Mouse (Mus musculus) neural tube, embryonic 12.5 days (tissue): ENCODE measurements at regions not wholly inside any gene's neighbourhood (a gene's known extent, or its start where the extent isn't known, plus 50 kb on each side); places are given as distances from the start of the nearest gene placed in this dataset.

ENCODE experiments used
- ATAC-seq: fragments of 200-750 bp; cut with Nextera tagmentation; 2 replicates; pipeline ENCODE4 v1.8.0; 2017; ENCODE audit warnings: low read depth, mild to moderate bottlenecking, moderate TSS enrichment, moderate library complexity; ENCODE audit not compliant: low FRiP score
- H3K27ac ChIP-seq: fragments of 300-500 bp; sonication (generic); 2 replicates; pipeline ENCODE4 v1.5.1; 2016
- H3K27me3 ChIP-seq: fragments of 300-500 bp; sonication (generic); replicated peaks from 2 replicates; pipeline ENCODE4 v1.6.1; 2016; ENCODE audit warnings: mild to moderate bottlenecking
- H3K36me3 ChIP-seq: fragments of 300-500 bp; sonication (generic); 2 replicates; pipeline ENCODE4 v1.6.1; 2016; ENCODE audit warnings: mild to moderate bottlenecking
- H3K4me1 ChIP-seq: fragments of 300-500 bp; sonication (generic); 2 replicates; pipeline ENCODE4 v1.6.1; 2016
- H3K4me2 ChIP-seq: fragments of 300-500 bp; sonication (generic); replicated peaks from 2 replicates; pipeline ENCODE4 v1.6.1; 2016; ENCODE audit warnings: mild to moderate bottlenecking
- H3K4me3 ChIP-seq: fragments of 300-500 bp; sonication (generic); 2 replicates; pipeline ENCODE4 v1.5.1; 2016
- H3K9ac ChIP-seq: fragments of 300-500 bp; sonication (generic); 2 replicates; pipeline ENCODE4 v1.6.1; 2016; ENCODE audit warnings: mild to moderate bottlenecking
- H3K9me3 ChIP-seq: fragments of 300-500 bp; sonication (generic); 2 replicates; pipeline ENCODE4 v1.6.1; 2016; ENCODE audit warnings: mild to moderate bottlenecking
- WGBS: fragments of 180-500 bp; shearing (Covaris S2); methylation state at CpG from one replicate; pipeline ENCODE4 v1.1.7; 2016; 5-methylcytosine and 5-hydroxymethylcytosine counted together

DNA sequence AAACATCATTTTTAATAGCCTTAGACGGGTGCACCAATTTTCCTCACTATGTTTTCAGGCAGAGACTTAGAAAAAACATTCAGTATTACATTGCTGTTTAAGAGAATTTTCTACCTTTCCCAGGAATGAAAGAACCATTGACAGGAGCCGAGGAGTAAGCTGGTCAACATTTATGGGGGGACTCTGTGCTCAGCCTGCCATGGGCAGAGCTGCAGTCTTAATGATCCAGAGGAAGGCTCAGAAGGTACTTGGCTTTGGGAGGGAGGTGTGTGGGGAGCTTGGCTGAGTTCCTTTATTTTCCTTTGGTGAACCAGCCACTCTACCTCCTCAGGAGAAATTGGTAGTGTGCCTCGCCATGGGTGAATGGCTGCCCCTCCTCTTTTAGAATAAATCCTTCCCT lies 333.1 kb upstream of the Pou3f3 start:
- H3K4me2 ChIP-seq = no peak overlapping the region

DNA sequence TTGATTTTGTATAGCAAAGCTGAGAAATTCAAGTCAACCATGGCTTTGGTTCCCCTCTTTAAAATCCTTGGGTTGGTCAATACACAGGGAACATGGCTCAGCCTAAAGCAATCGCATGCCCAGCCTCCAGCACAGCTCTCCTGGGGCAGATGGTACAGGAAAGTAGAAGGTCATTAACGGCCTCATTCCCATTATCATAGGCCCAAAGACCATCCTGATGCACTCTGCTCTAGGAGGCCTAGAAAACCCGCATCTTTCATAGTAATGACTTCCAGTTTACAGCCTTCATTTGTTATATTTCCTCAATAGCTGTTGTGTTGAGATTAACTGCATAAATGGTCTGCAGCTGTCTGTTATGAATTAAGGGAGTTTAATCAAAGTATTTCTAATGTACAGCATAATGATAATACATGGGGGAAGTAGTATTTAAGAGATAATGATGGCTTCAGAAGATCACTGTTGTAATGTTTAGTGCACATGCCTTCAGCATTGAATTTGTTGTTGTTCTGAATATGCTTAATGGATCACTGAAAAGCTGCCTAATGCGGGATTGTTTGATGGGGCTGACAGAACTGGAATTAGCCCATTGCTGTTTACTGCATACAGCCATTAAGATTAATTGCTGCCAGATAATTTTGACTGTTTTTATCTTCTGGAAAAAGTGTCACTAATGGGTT lies 329.8 kb upstream of the Pou3f3 start:
- Histone ChIP-seq H3K9ac (no peak overlapping the region), H3K4me2 (no peak overlapping the region), H3K4me1 (no peaks in the 10 kb centered on the region), H3K36me3 (no peaks in the 10 kb centered on the region), H3K27me3 (no peaks in the 10 kb centered on the region), H3K27ac (no peak overlapping the region), H3K4me3 (no peak overlapping the region), H3K9me3 (no peaks in the 10 kb centered on the region)
- WGBS = 66% methylated on average over 4 of the region's 4 CpGs
- no peak for ATAC-seq

More for the DNA sequence above, 333.1 kb upstream of the Pou3f3 start:
- H3K27me3 ChIP-seq = no peaks in the 10 kb centered on the region
- no peaks in the 10 kb centered on the region for H3K36me3 ChIP-seq
- no peak for ATAC-seq
- no peaks in the 10 kb centered on the region for H3K4me1 ChIP-seq
- no peak overlapping the region for H3K4me3 ChIP-seq
- no peak overlapping the region for H3K27ac ChIP-seq
- H3K9me3 ChIP-seq = no peaks in the 10 kb centered on the region
- H3K9ac ChIP-seq = no peak overlapping the region
- WGBS = 87% methylated on average over 3 of the region's 3 CpGs

DNA sequence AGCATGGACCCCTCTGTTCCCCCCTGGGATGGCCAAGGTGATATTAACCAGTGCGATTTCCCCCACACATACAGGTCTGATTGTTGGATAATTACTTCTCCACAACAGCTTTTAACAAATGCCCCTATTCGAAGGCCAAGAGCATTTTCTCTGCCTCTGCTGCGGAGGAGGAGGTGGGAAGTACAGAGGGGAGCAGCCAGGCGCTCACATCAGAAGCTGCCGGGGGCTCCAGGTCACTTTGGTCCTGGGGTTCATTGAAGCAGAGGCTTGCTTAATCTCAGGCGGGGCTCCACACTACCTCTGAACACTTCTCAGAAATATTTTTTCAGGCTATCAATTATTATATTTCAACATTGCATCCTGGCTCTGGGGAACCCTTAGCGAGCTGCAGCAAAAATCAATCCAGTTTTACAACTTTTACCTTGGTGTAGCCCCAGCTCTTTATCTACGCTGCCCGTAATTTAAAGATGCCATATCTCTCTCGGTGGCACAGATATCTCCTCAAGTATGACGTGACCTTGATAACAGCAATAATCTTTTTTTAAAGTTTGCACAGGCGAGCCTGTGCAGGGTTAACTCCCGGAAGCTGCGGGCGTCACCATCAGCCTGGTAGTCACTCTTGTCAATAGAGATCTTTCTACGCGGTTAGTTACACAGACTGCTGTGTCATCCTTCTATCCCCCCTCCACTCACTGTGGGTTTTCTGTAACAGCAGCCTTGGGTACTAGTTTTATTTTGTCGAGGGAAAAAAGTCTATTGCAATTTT lies 307.5 kb upstream of the Pou3f3 start:
- Histone ChIP-seq H3K9ac (no peak overlapping the region), H3K27me3 (no peaks in the 10 kb centered on the region), H3K9me3 (no peaks in the 10 kb centered on the region), H3K4me2 (no peak overlapping the region), H3K27ac (no peak overlapping the region), H3K36me3 (no peaks in the 10 kb centered on the region), H3K4me1 (peaks cover 9% of the 10 kb centered on the region), H3K4me3 (no peak overlapping the region)
- no peak for ATAC-seq
- WGBS = 62% methylated on average over 18 of the region's 18 CpGs

DNA sequence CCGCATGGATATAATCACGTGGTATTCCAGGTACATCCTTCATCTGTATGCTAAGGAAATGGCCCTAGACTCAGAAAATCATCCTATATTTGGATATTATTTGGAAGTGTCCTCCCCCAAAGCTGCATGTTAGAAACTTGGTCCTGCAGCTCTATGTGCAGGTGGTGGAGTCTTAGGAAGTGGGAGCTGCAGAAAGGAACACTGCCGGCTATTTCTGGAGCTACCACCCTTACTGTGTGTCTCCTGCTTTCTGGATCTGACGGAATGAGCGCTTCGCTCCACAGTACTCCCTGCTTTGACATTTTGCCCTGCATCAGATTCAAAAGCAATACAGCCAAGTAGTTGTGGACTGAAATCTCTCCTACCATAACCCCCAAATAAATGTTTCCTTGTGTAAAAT lies 306.8 kb upstream of the Pou3f3 start:
- Histone ChIP-seq H3K4me2 (no peak overlapping the region), H3K36me3 (no peaks in the 10 kb centered on the region), H3K9me3 (no peaks in the 10 kb centered on the region), H3K4me1 (peaks cover 9% of the 10 kb centered on the region), H3K9ac (no peak overlapping the region), H3K27me3 (no peaks in the 10 kb centered on the region), H3K4me3 (no peak overlapping the region), H3K27ac (no peak overlapping the region)
- WGBS = 94% methylated on average over 6 of the region's 6 CpGs
- no peak for ATAC-seq

DNA sequence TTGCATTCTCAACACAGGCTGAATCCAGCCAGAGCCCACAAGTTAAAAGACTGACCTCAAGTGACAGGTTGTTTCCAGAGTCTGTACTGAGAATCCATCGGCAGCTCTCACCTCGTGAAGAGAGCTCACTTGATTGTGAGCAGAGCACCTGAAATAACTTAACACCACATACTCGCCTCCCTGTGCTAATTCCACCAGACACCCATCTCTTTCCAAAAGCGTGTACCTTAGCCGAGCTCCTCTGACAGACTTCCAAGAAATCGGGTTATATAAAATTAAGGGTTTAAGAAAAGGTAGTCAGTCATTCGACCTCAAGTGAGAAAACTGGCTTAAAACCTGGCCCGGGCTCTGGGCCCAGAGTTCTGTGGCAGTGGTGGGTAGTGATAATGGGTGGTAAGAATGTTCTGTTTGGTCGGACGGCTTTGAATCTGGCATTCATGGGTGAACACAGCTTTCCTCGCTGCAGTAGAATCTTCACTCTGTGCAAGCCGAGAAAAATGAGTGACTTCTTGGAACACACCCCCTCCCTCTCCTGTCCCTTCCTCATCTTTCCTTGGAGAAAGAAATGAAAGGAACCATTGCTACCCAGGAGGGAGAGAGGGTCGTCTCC lies 299.8 kb upstream of the Pou3f3 start:
- H3K9ac ChIP-seq = no peak overlapping the region
- no peak overlapping the region for H3K27ac ChIP-seq
- 87% methylated on average over 13 of the region's 13 CpGs for WGBS
- H3K4me2 ChIP-seq = no peak overlapping the region
- no peak overlapping the region for H3K4me3 ChIP-seq
- H3K36me3 ChIP-seq = no peaks in the 10 kb centered on the region
- no peaks in the 10 kb centered on the region for H3K27me3 ChIP-seq
- no peak for ATAC-seq
- peaks cover 5% of the 10 kb centered on the region for H3K4me1 ChIP-seq
- H3K9me3 ChIP-seq = no peaks in the 10 kb centered on the region

DNA sequence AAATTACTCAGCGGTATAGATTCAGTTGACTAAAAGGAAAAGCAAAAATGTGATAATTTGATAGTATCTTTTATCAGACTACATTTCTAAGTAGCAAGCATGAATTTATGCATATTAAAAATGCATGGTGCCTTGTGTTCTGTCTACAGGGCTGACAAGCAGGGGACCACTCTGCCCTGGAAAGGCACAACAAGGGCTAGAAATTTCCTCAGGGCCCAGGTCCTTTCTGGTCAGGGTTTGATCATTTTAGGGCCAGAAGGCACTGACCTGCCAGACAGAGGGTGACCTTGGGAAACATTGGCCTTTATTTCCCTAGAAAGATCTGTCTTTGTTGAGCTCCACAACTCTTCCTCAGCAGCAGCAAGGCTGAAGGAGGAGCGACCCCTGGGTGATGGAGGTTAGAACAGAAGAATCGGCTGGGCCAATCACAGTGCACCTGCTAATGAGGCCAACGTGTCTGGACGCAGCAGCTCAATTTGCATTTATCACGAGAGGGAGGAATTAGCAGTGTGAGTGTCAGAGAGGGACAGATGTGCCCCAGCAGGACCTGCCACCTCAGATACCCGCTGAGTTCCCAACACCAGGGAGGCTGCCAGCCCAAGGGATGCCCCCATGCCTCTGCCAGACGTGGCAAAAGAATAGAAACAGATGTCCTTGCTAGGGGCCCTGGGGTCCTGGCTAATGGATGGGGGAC lies 297.0 kb upstream of the Pou3f3 start:
- no peaks in the 10 kb centered on the region for H3K36me3 ChIP-seq
- WGBS = 27% methylated on average over 8 of the region's 8 CpGs
- no peaks in the 10 kb centered on the region for H3K9me3 ChIP-seq
- peak; percentile 53 for ATAC-seq
- H3K9ac ChIP-seq = no peak overlapping the region
- no peaks in the 10 kb centered on the region for H3K27me3 ChIP-seq
- H3K4me2 ChIP-seq = no peak overlapping the region
- peaks cover 5% of the 10 kb centered on the region for H3K4me1 ChIP-seq
- H3K27ac ChIP-seq = no peak overlapping the region
- H3K4me3 ChIP-seq = no peak overlapping the region

DNA sequence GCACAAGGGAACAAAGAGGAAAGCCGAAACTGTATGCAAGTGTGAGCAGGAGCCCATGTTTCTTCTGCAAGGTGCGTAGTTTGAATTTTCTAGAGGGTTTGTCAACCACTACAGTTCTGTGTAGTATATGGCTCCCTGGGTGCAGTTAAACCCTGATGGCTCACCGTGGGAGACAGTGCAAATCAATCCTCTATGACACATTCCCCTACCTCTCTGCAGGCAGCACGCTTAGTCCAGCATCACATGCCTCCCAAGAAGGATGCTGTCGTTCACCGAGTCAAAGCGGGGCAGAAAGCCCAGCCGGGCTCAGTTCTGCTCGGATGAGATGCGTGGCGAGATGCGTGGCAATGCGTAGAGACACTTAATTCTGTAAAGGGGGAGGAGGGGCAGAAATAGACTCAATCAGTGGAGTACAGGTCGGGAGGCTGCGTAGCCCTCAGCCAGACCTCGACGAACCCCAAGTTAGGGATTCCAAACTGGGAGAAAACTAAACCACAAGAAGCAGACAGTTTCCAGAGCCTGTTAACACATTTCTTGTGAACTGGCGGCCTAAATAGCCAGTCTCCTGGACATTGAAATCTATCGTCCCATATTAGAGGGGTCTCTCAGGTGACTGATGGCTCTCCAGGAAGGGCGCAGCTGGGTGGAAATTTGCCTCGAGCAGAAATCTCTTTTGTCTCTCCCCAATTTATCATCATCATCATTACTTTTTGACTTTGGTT lies 279.6 kb upstream of the Pou3f3 start:
- peak; percentile 67 for ATAC-seq
- Histone ChIP-seq H3K4me3 (no peak overlapping the region), H3K4me1 (peaks cover 15% of the 10 kb centered on the region; the same call in 1 of the 2 replicates), H3K27me3 (no peaks in the 10 kb centered on the region), H3K9ac (no peak overlapping the region), H3K4me2 (peak overlapping the region; percentile 27), H3K27ac (no peak overlapping the region), H3K36me3 (no peaks in the 10 kb centered on the region), H3K9me3 (no peaks in the 10 kb centered on the region)
- WGBS = 51% methylated on average over 21 of the region's 21 CpGs

DNA sequence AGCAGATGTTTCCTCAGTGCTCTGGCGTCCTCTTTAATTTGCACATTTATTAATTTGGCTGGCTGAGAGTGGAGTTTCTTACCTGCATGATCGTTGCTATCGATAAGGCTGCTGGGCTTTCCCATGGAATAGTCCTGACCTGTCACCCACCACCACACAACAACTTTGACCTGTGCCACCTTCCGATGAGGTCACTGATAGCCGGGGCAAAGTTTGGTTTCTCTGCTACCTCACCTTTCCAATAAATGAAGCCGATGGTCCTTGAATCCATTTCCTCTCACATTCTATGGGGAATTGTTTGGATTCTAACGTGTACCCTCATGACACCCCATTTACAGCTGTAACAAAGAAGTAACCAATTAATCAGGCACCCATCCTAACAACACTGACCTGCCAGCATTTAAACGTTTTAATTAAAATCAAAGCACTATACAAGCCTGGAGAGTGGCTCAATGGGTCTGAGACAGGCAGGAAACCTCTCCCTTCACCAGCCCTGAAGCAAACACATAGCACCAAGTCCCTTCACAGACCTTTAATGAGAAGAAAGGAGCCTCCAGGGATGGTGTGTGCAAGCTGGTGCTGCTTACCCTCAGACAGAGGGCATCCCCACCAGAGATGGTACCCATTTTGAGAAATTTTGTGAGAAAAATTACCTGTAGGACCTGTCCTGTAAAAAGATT lies 278.9 kb upstream of the Pou3f3 start:
- H3K4me3 ChIP-seq = no peak overlapping the region
- no peaks in the 10 kb centered on the region for H3K36me3 ChIP-seq
- no peaks in the 10 kb centered on the region for H3K27me3 ChIP-seq
- H3K27ac ChIP-seq = no peak overlapping the region
- peaks cover 15% of the 10 kb centered on the region; the same call in 1 of the 2 replicates for H3K4me1 ChIP-seq
- peak; percentile 69; the same call in 1 of the 2 replicates for ATAC-seq
- H3K9me3 ChIP-seq = no peaks in the 10 kb centered on the region
- no peak overlapping the region for H3K9ac ChIP-seq
- 56% methylated on average over 8 of the region's 8 CpGs for WGBS
- peak overlapping the region; percentile 27 for H3K4me2 ChIP-seq

DNA sequence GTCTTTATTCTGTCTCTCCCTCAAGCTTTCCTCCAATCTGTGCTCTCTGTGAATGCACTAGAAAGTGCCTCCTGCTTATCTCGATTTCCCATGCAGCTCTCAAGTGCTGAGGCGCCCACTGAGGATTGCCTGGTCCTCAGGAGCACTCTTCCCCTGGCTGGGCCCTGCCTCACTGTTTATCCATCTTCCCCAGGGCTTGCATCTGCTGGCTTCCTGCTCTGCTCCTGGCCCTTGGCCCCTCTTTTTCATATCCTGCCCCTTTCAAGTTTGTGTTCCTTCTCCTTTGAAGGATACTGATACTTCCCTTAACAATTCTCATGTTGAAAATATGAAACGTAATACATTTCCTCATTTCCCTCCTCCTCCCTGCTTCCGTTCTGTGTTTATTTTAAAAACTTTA lies 277.8 kb upstream of the Pou3f3 start:
- ATAC-seq = no peak
- H3K36me3 ChIP-seq = no peaks in the 10 kb centered on the region
- H3K27me3 ChIP-seq = no peaks in the 10 kb centered on the region
- peaks cover 15% of the 10 kb centered on the region; the same call in 1 of the 2 replicates for H3K4me1 ChIP-seq
- no peak overlapping the region for H3K4me3 ChIP-seq
- H3K27ac ChIP-seq = no peak overlapping the region
- no peak overlapping the region for H3K9ac ChIP-seq
- no peak overlapping the region for H3K4me2 ChIP-seq
- 56% methylated on average over 4 of the region's 4 CpGs for WGBS
- H3K9me3 ChIP-seq = no peaks in the 10 kb centered on the region

DNA sequence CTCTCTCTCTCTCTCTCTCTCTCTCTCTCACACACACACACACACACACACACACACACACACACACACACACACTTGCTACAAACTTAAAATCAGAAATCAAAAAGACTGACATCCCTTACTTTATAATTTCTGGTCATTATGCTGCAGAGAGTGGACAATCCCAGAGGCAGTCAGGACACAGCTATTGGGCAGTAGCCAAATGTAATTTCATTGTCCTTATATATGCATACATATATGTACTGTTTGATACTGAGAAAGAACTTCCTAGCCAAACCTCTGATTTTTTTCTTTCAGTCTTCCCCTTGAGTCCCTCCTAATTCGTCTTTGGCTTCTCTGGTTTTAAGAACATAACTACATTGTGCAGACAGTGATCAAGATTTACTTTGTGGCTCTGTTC lies 277.3 kb upstream of the Pou3f3 start:
- no peak overlapping the region for H3K4me3 ChIP-seq
- no peaks in the 10 kb centered on the region for H3K9me3 ChIP-seq
- no peak overlapping the region for H3K27ac ChIP-seq
- WGBS = 78% methylated on average over 1 of the region's 1 CpGs
- no peaks in the 10 kb centered on the region for H3K27me3 ChIP-seq
- H3K4me2 ChIP-seq = no peak overlapping the region
- no peaks in the 10 kb centered on the region for H3K36me3 ChIP-seq
- H3K9ac ChIP-seq = no peak overlapping the region
- ATAC-seq = no peak
- peaks cover 15% of the 10 kb centered on the region; the same call in 1 of the 2 replicates for H3K4me1 ChIP-seq

DNA sequence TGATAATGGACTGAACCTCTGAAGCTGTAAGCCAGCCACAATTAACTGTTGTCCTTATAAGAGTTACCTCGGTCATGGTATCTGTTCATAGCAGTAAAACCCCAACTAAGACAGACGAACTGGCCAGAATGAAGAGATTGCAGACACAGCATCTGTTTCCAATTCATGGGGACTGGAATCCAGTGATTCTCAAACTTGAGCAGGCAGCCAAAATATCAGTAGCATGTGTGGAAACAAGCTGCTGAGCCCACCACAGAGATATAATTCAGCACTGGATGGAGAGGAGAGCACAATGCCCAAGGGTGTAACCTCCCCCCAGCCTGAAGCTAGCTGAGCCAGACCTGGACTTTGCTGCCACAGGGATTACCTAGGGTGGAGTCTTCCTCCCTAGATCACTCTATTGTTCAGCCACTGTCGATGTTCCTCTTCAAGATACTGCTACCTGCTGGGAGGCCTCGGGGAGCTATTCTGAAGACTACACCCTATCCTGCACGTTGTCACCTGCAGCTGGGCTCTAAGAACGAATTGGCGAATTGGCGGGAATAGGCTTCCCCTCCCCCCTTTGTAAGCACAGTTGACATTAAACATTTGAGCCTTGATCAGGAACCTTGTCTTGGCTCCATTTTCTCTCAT lies 259.1 kb upstream of the Pou3f3 start:
- Histone ChIP-seq H3K27me3 (no peaks in the 10 kb centered on the region), H3K4me1 (no peaks in the 10 kb centered on the region), H3K9me3 (no peaks in the 10 kb centered on the region), H3K9ac (no peak overlapping the region), H3K4me2 (no peak overlapping the region), H3K27ac (no peak overlapping the region), H3K4me3 (no peak overlapping the region), H3K36me3 (no peaks in the 10 kb centered on the region)
- no peak for ATAC-seq
- 66% methylated on average over 8 of the region's 8 CpGs for WGBS
